Mouse (Mus musculus) midbrain, embryonic 11.5 days (tissue): ENCODE results near the gene Trem1. TPM values are rescaled to one million over a fixed set of nuclear protein-coding genes. Genes with fewer than 3 reads are reported as not detected.

Experiments used
- ATAC-seq: fragments of 200-750 bp; cut with Nextera tagmentation; 2 replicates; pipeline ENCODE4 v1.8.0; 2017; ENCODE audit warnings: moderate TSS enrichment, moderate library complexity; ENCODE audit not compliant: low FRiP score
- DNase-seq: peaks from one replicate; pipeline ENCODE4 v3.0.0; 2015; ENCODE audit warnings: low spot score; ENCODE audit errors: missing footprints
- H3K27ac ChIP-seq: fragments of 300-500 bp; sonication (generic); 2 replicates; pipeline ENCODE4 v1.5.1; 2014; ENCODE audit warnings: low read depth, low read length
- H3K27me3 ChIP-seq: fragments of 300-500 bp; sonication (generic); 2 replicates; pipeline ENCODE4 v1.6.1; 2014; ENCODE audit warnings: mild to moderate bottlenecking, low read length, moderate library complexity, mixed read lengths; ENCODE audit not compliant: control insufficient read depth, insufficient read depth
- H3K36me3 ChIP-seq: fragments of 300-500 bp; sonication (generic); 2 replicates; pipeline ENCODE4 v1.6.1; 2014; ENCODE audit warnings: mild to moderate bottlenecking, low read length, moderate library complexity, mixed read lengths; ENCODE audit not compliant: control insufficient read depth, insufficient read depth
- H3K4me1 ChIP-seq: fragments of 300-500 bp; sonication (generic); 2 replicates; pipeline ENCODE4 v1.6.1; 2014; ENCODE audit warnings: low read length; ENCODE audit not compliant: control insufficient read depth, insufficient read depth
- H3K4me2 ChIP-seq: fragments of 300-500 bp; sonication (generic); 2 replicates; pipeline ENCODE4 v1.6.1; 2014; ENCODE audit warnings: mild to moderate bottlenecking, moderate library complexity
- H3K4me3 ChIP-seq: fragments of 300-500 bp; sonication (generic); 2 replicates; pipeline ENCODE4 v1.5.1; 2014; ENCODE audit warnings: low read depth, low read length
- H3K9ac ChIP-seq: fragments of 300-500 bp; sonication (generic); 2 replicates; pipeline ENCODE4 v1.6.1; 2014; ENCODE audit warnings: low read length
- H3K9me3 ChIP-seq: fragments of 300-500 bp; sonication (generic); 2 replicates; pipeline ENCODE4 v1.6.1; 2016; ENCODE audit warnings: low read length; ENCODE audit not compliant: control insufficient read depth
- WGBS: fragments of 180-500 bp; shearing (Covaris S2); extraction: QIAGEN DNeasy Blood & Tissue Kit; methylation state at CpG from one replicate; pipeline ENCODE4 v1.1.7; 2014; 5-methylcytosine and 5-hydroxymethylcytosine counted together
- polyA plus RNA-seq: library from polyadenylated mRNA; unstranded; fragments of >200 nt; fragmentation: Nextera tagmentation; extraction: Ambion mirVana; gene quantifications from 2 replicates; pipeline ENCODE4 v1.2.1, GENCODE M21; 2014

Trem1 gene
- polyA plus RNA-seq, 1 experiment from 2014 or later = not detected

GRCm38 (mm10) chr17:48235773-48236370 is 3.3 kb downstream of the Trem1 start:
- ATAC-seq (no peak), DNase-seq (no peak)
- Histone ChIP-seq H3K27ac (no peak overlapping the region), H3K4me2 (no peak overlapping the region), H3K27me3 (no peaks in the 10 kb centered on the region), H3K9ac (no peak overlapping the region), H3K9me3 (no peaks in the 10 kb centered on the region), H3K4me1 (no peaks in the 10 kb centered on the region), H3K36me3 (no peaks in the 10 kb centered on the region), H3K4me3 (no peak overlapping the region)
- WGBS = 69% methylated on average over 4 of the region's 4 CpGs

GRCm38 (mm10) chr17:48237621-48238020 is 5.1 kb downstream of the Trem1 start:
- no peaks in the 10 kb centered on the region for H3K27me3 ChIP-seq
- no peak overlapping the region for H3K4me2 ChIP-seq
- no peak overlapping the region for H3K27ac ChIP-seq
- no peaks in the 10 kb centered on the region for H3K36me3 ChIP-seq
- 90% methylated on average over 8 of the region's 8 CpGs for WGBS
- no peak for DNase-seq
- no peaks in the 10 kb centered on the region for H3K9me3 ChIP-seq
- H3K9ac ChIP-seq = no peak overlapping the region
- no peak overlapping the region for H3K4me3 ChIP-seq
- ATAC-seq = no peak
- no peaks in the 10 kb centered on the region for H3K4me1 ChIP-seq

- no peak within 1 kb of the TSS for H3K4me2 ChIP-seq
- H3K9ac ChIP-seq = no peak within 1 kb of the TSS
- 82% methylated on average over 11 of the region's 11 CpGs for WGBS
- no peaks in the 10 kb centered on the region for H3K4me1 ChIP-seq
- no peaks in the 10 kb centered on the region for H3K36me3 ChIP-seq
- DNase-seq = peak; percentile 64
- ATAC-seq = no peak
- no peak within 1 kb of the TSS for H3K4me3 ChIP-seq
- no peaks in the 10 kb centered on the region for H3K9me3 ChIP-seq
- no peaks in the 10 kb centered on the region for H3K27me3 ChIP-seq
- no peak within 1 kb of the TSS for H3K27ac ChIP-seq
Measured at GRCm38 (mm10) chr17:48247221-48247928, 14.8 kb downstream of the Trem1 start, which contains the start of gene Trem3. Gene Trem3 (plus strand): TSS chr17:48247777.

GRCm38 (mm10) chr17:48249039-48249438 is 16.5 kb downstream of the Trem1 start:
- H3K4me1 ChIP-seq = no peaks in the 10 kb centered on the region
- no peak for DNase-seq
- no peak overlapping the region for H3K4me3 ChIP-seq
- H3K36me3 ChIP-seq = no peaks in the 10 kb centered on the region
- no peak overlapping the region for H3K27ac ChIP-seq
- H3K4me2 ChIP-seq = no peak overlapping the region
- H3K9me3 ChIP-seq = no peaks in the 10 kb centered on the region
- H3K9ac ChIP-seq = no peak overlapping the region
- ATAC-seq = no peak
- H3K27me3 ChIP-seq = no peaks in the 10 kb centered on the region

- Histone ChIP-seq H3K9me3 (no peaks in the 10 kb centered on the region), H3K27me3 (no peaks in the 10 kb centered on the region), H3K27ac (no peak overlapping the region), H3K4me2 (no peak overlapping the region), H3K4me3 (no peak overlapping the region), H3K36me3 (no peaks in the 10 kb centered on the region), H3K9ac (no peak overlapping the region), H3K4me1 (no peaks in the 10 kb centered on the region)
- peak; percentile 68 for DNase-seq
- 80% methylated on average over 11 of the region's 11 CpGs for WGBS
- no peak for ATAC-seq
Measured at GRCm38 (mm10) chr17:48249501-48249900, 16.9 kb downstream of the Trem1 start.

GRCm38 (mm10) chr17:48250631-48251030 is 18.1 kb downstream of the Trem1 start:
- DNase-seq (peak; percentile 59), ATAC-seq (no peak)
- 88% methylated on average over 7 of the region's 7 CpGs for WGBS
- Histone ChIP-seq H3K4me1 (no peaks in the 10 kb centered on the region), H3K36me3 (no peaks in the 10 kb centered on the region), H3K27ac (no peak overlapping the region), H3K4me2 (no peak overlapping the region), H3K9ac (no peak overlapping the region), H3K4me3 (no peak overlapping the region), H3K27me3 (no peaks in the 10 kb centered on the region), H3K9me3 (no peaks in the 10 kb centered on the region)

- Histone ChIP-seq H3K27ac (no peak overlapping the region), H3K4me2 (no peak overlapping the region), H3K27me3 (no peaks in the 10 kb centered on the region), H3K36me3 (no peaks in the 10 kb centered on the region), H3K9me3 (0 out of 2 replicates have a peak, but pooled peaks cover 4% of the 10 kb centered on the region), H3K4me3 (no peak overlapping the region), H3K9ac (no peak overlapping the region), H3K4me1 (no peaks in the 10 kb centered on the region)
- DNase-seq (no peak), ATAC-seq (no peak)
Measured at GRCm38 (mm10) chr17:48256575-48256974, 24.0 kb downstream of the Trem1 start.

- Histone ChIP-seq H3K36me3 (no peaks in the 10 kb centered on the region), H3K9ac (no peak overlapping the region), H3K4me3 (no peak overlapping the region), H3K27me3 (no peaks in the 10 kb centered on the region), H3K4me2 (no peak overlapping the region), H3K27ac (no peak overlapping the region), H3K4me1 (no peaks in the 10 kb centered on the region), H3K9me3 (0 out of 2 replicates have a peak, but pooled peaks cover 4% of the 10 kb centered on the region)
- WGBS = 80% methylated on average over 2 of the region's 2 CpGs
- ATAC-seq (no peak), DNase-seq (no peak)
Measured at GRCm38 (mm10) chr17:48261868-48262267, 29.3 kb downstream of the Trem1 start.

- no peaks in the 10 kb centered on the region for H3K27me3 ChIP-seq
- ATAC-seq (no peak), DNase-seq (peak; percentile 19)
- WGBS = 92% methylated on average over 3 of the region's 3 CpGs
- no peaks in the 10 kb centered on the region for H3K36me3 ChIP-seq
- H3K4me1 ChIP-seq = no peaks in the 10 kb centered on the region
- H3K27ac ChIP-seq = no peak within 1 kb of the TSS
- H3K9me3 ChIP-seq = 0 out of 2 replicates have a peak, but pooled peaks cover 4% of the 10 kb centered on the region
- H3K9ac ChIP-seq = no peak within 1 kb of the TSS
- H3K4me3 ChIP-seq = no peak within 1 kb of the TSS
- no peak within 1 kb of the TSS for H3K4me2 ChIP-seq
Measured at GRCm38 (mm10) chr17:48263741-48264362, 31.3 kb downstream of the Trem1 start, which contains the start of gene Treml4. Gene Treml4 (plus strand): TSS chr17:48264295.
